ENCODE assay signal across 21 mouse cellular contexts in the genomic region with DNA sequence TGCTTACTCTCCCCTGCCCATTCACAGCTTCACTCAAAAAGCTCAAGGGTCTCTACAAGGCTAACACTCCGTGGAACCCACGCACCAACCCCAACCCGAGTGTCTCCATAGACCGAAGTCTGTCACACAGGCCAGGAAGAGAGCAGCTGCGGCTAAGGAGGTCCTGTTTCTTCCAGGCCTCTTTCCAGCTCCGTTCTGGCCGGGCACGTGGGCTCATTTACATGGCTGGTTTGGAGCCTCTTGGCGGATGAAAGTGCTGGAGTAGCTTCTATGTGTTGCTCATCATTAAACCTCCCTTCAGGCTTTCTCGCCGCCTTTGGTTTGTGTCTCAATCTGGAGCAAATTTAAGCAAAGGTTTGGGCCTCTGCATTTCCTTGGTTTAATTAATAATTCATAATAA.
A peak's percentile ranks its signal among the peaks of the same experiment; 100 is the strongest.
DNase-seq lines count a peak whose midpoint lies in the region; ATAC-seq lines count a peak whose summit lies in the region.
"Had no signal": no experiment of that assay in that cellular context is flagged by ENCODE, and none has a peak within 500 bp of the region (broad histone marks: within the 10 kb centered on the region; RNA-seq: fewer than 3 reads in every experiment).

No protein-coding gene starts in this region.

- no peak overlapping the region for H3K4me3 ChIP-seq in embryonic facial prominence, embryonic 14.5 days (ENCODE audit: low read depth, low read length)
- H3K4me3 ChIP-seq in kidney, embryonic 15.5 days (replicated peaks) = no peak overlapping the region
- H3K4me3 ChIP-seq in midbrain, embryonic 11.5 days (ENCODE audit: low read depth, low read length) = no peak overlapping the region
- H3K4me3 ChIP-seq: forebrain, embryonic 10.5 days; heart, embryonic 15.5 days; midbrain, embryonic 13.5 days had no signal

- no peak overlapping the region for H3K9ac ChIP-seq in embryonic facial prominence, embryonic 14.5 days (ENCODE audit: low read depth, low read length)
- no peak overlapping the region for H3K9ac ChIP-seq in kidney, embryonic 15.5 days
- H3K9ac ChIP-seq in midbrain, embryonic 11.5 days (ENCODE audit: low read length) = no peak overlapping the region
- H3K9ac ChIP-seq: forebrain, postnatal 0 days; heart, embryonic 15.5 days; hindbrain, embryonic 14.5 days; liver, postnatal 0 days; midbrain, embryonic 13.5 days had no signal

- no peaks in the 10 kb centered on the region for H3K9me3 ChIP-seq in embryonic facial prominence, embryonic 14.5 days (ENCODE audit: control insufficient read depth, low read length)
- no peaks in the 10 kb centered on the region for H3K9me3 ChIP-seq in kidney, embryonic 15.5 days (replicated peaks)
- no peaks in the 10 kb centered on the region for H3K9me3 ChIP-seq in midbrain, embryonic 11.5 days (ENCODE audit: control insufficient read depth, low read length)
- H3K9me3 ChIP-seq: forebrain, embryonic 10.5 days; heart, embryonic 15.5 days; midbrain, embryonic 13.5 days had no signal

- H3K27me3 ChIP-seq in embryonic facial prominence, embryonic 14.5 days (replicated peaks; ENCODE audit: control insufficient read depth, insufficient read depth, low read length) = no peaks in the 10 kb centered on the region; the same call in 1 of the 2 replicates
- H3K27me3 ChIP-seq in kidney, embryonic 15.5 days = no peaks in the 10 kb centered on the region
- no peaks in the 10 kb centered on the region for H3K27me3 ChIP-seq in midbrain, embryonic 11.5 days (ENCODE audit: control insufficient read depth, insufficient read depth, low read length)
- H3K27me3 ChIP-seq: heart, embryonic 15.5 days; midbrain, embryonic 13.5 days had no signal

- H3K4me1 ChIP-seq in embryonic facial prominence, embryonic 14.5 days (ENCODE audit: control insufficient read depth, insufficient read depth, low read length) = peaks cover 16% of the 10 kb centered on the region
- H3K4me1 ChIP-seq in kidney, embryonic 15.5 days = 0 out of 2 replicates have a peak, but pooled peaks cover 5% of the 10 kb centered on the region
- H3K4me1 ChIP-seq in midbrain, embryonic 11.5 days (ENCODE audit: control insufficient read depth, insufficient read depth, low read length) = no peaks in the 10 kb centered on the region
- H3K4me1 ChIP-seq: forebrain, embryonic 10.5 days; midbrain, embryonic 13.5 days had no signal

- 46% methylated on average over 11 of the region's 11 CpGs for WGBS in embryonic facial prominence, embryonic 14.5 days
- 78% methylated on average over 11 of the region's 11 CpGs for WGBS in kidney, embryonic 15.5 days
- WGBS in midbrain, embryonic 11.5 days = 77% methylated on average over 11 of the region's 11 CpGs

- ATAC-seq in frontal cortex, adult (ENCODE audit: low TSS enrichment) = peak; percentile 42; the same call in 1 of the 2 replicates
- ATAC-seq in embryonic facial prominence, embryonic 14.5 days (ENCODE audit: low read depth) = no peak
- no peak for ATAC-seq in kidney, embryonic 15.5 days (replicated peaks; ENCODE audit: low FRiP score)
- ATAC-seq in midbrain, embryonic 11.5 days (ENCODE audit: low FRiP score) = no peak
- ATAC-seq: forebrain, postnatal 0 days; liver, postnatal 0 days; midbrain, embryonic 13.5 days had no signal

- peak overlapping the region; percentile 63 for H3K27ac ChIP-seq in embryonic facial prominence, embryonic 14.5 days (replicated peaks; ENCODE audit: low read depth, low read length)
- no peak overlapping the region for H3K27ac ChIP-seq in kidney, embryonic 15.5 days
- H3K27ac ChIP-seq in midbrain, embryonic 11.5 days (ENCODE audit: low read depth, low read length) = no peak overlapping the region
- H3K27ac ChIP-seq: forebrain, embryonic 10.5 days; heart, embryonic 15.5 days; hindbrain, embryonic 14.5 days; midbrain, embryonic 13.5 days had no signal

- no peak overlapping the region for H3K4me2 ChIP-seq in embryonic facial prominence, embryonic 14.5 days (ENCODE audit: low read depth, low read length)
- no peak overlapping the region for H3K4me2 ChIP-seq in kidney, embryonic 15.5 days
- no peak overlapping the region for H3K4me2 ChIP-seq in midbrain, embryonic 11.5 days
- H3K4me2 ChIP-seq: heart, embryonic 15.5 days; hindbrain, embryonic 14.5 days; liver, embryonic 11.5 days; midbrain, embryonic 13.5 days had no signal

- H3K36me3 ChIP-seq in embryonic facial prominence, embryonic 14.5 days (ENCODE audit: control insufficient read depth, insufficient read depth, low read length) = no peaks in the 10 kb centered on the region
- H3K36me3 ChIP-seq in kidney, embryonic 15.5 days = no peaks in the 10 kb centered on the region
- H3K36me3 ChIP-seq in midbrain, embryonic 11.5 days (ENCODE audit: control insufficient read depth, insufficient read depth, low read length) = no peaks in the 10 kb centered on the region
- H3K36me3 ChIP-seq: forebrain, embryonic 10.5 days; heart, embryonic 15.5 days; midbrain, embryonic 13.5 days had no signal

- no peak for DNase-seq in frontal cortex, postnatal 10 days (ENCODE audit: low spot score in 2 of 2)
- DNase-seq in embryonic facial prominence, embryonic 14.5 days (ENCODE audit: low spot score) = peak; percentile 72
- DNase-seq in gastrocnemius, postnatal 25 days = peak; percentile 26
- peak; percentile 25 for DNase-seq in skeletal muscle tissue, adult 2 months (ENCODE audit: low read depth, low spot score)
- DNase-seq in adrenal gland, adult 2 months = no peak
- no peak for DNase-seq in midbrain, embryonic 11.5 days (ENCODE audit: low spot score, missing footprints)
- DNase-seq: adrenal gland, postnatal 36 days; cerebellum, adult 9-11 months; forebrain, postnatal 0 days; heart, postnatal 36 days; kidney, adult 2 months; kidney, postnatal 10 days; liver, postnatal 0 days; lung, postnatal 14 days had no signal

Comparison
In these comparisons a context has a peak if more than half of its experiments do, and no peak if none do; other contexts are left out.
1. DNase-seq: peak in embryonic facial prominence, embryonic 14.5 days (single experiment), gastrocnemius, postnatal 25 days (single experiment) and skeletal muscle tissue, adult 2 months (single experiment); none in frontal cortex, postnatal 10 days (0 of 2), adrenal gland, adult 2 months (single experiment) and midbrain, embryonic 11.5 days (single experiment).